Mouse (Mus musculus) testis, adult 2 months (tissue): ENCODE results near the gene Zfp655. TPM values are rescaled to one million over a fixed set of nuclear protein-coding genes. Genes with fewer than 3 reads are reported as not detected.

ENCODE experiments used
- H3K27ac ChIP-seq: fragments of 200-500 bp; 2 replicates; pipeline ENCODE4 v1.5.1; 2012; ENCODE audit warnings: low read depth, low read length; ENCODE audit not compliant: control insufficient read depth, insufficient read depth
- H3K27me3 ChIP-seq: fragments of 200-500 bp; 2 replicates; pipeline ENCODE4 v1.6.1; 2012; ENCODE audit warnings: mild to moderate bottlenecking, low read length, moderate library complexity; ENCODE audit not compliant: control insufficient read depth, insufficient read depth
- H3K36me3 ChIP-seq: fragments of 200-500 bp; 2 replicates; pipeline ENCODE4 v1.6.1; 2012; ENCODE audit warnings: mild to moderate bottlenecking, low read length; ENCODE audit not compliant: control insufficient read depth, insufficient read depth
- H3K4me1 ChIP-seq: fragments of 200-500 bp; 2 replicates; pipeline ENCODE4 v1.6.1; 2012; ENCODE audit warnings: low read length; ENCODE audit not compliant: control insufficient read depth, insufficient read depth
- H3K4me3 ChIP-seq: fragments of 200-500 bp; 2 replicates; pipeline ENCODE4 v1.5.1; 2012; ENCODE audit warnings: low read depth, mild to moderate bottlenecking, low read length, moderate library complexity, mixed read lengths; ENCODE audit not compliant: control insufficient read depth
- CTCF ChIP-seq: fragments of 200-500 bp; IDR thresholded peaks from 2 replicates; pipeline ENCODE4 v1.5.1; 2012; ENCODE audit warnings: low read depth, mild to moderate bottlenecking, inconsistent platforms, low read length, moderate library complexity; ENCODE audit not compliant: control insufficient read depth, insufficient read depth, insufficient replicate concordance
- POLR2A ChIP-seq: fragments of 200-500 bp; IDR thresholded peaks from 2 replicates; pipeline ENCODE4 v1.6.1; 2012; ENCODE audit warnings: low read depth, mild to moderate bottlenecking, inconsistent platforms, low read length, moderate library complexity; ENCODE audit not compliant: control insufficient read depth
- polyA plus RNA-seq: library from polyadenylated mRNA; depleted of rRNA; stranded (reverse); fragments of >200 nt; gene quantifications from 2 replicates; pipeline ENCODE4 v1.2.3, GENCODE M21; 2012; rRNA removed

Gene Zfp655
- 5.9 and 7.4 TPM in 2 replicates for polyA plus RNA-seq

GRCm38 (mm10) chr5:145231367-145231871 is at the start of gene Zfp655:
Gene Zfp655, plus strand, starts transcription at chr5:145231715.
- no peaks in the 10 kb centered on the region; the same call in none of the 2 replicates for H3K36me3 ChIP-seq
- peaks cover 3% of the 10 kb centered on the region for H3K4me1 ChIP-seq
- peak within 1 kb of the TSS; percentile 92 for H3K27ac ChIP-seq
- peak within 1 kb of the TSS; percentile 96 for H3K4me3 ChIP-seq
- 0 out of 2 replicates have a peak, but pooled peaks have one; percentile 7 for TF ChIP-seq CTCF
- TF ChIP-seq POLR2A, result peak; percentile 94
- no peaks in the 10 kb centered on the region for H3K27me3 ChIP-seq

DNA sequence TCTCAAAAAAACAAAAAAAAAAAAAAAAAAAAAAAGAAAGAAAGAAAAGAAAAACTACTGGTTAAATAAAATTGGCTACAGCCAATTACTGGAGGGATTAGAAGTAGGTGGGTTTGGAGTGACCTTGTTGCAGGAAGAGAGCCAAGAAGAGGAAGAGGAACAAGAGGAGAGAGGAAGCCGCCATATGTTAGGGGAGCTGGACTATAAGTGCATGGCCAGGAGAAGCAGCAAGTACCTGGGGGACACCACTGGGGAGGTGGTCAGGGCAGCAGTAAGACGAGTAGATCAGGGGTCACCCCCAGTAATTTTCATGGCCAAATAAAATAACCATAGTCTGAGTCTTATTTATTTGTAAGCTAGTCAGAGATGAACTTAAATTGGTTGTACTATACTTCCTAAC is 46.3 kb upstream of the Zfp655 start:
- no peak overlapping the region for H3K4me3 ChIP-seq
- peaks cover 1% of the 10 kb centered on the region; the same call in 1 of the 2 replicates for H3K4me1 ChIP-seq
- H3K27ac ChIP-seq, result no peak overlapping the region
- no peaks in the 10 kb centered on the region for H3K27me3 ChIP-seq
- peaks cover 1% of the 10 kb centered on the region for H3K36me3 ChIP-seq
- no peak for TF ChIP-seq CTCF
- TF ChIP-seq POLR2A, result no peak

GRCm38 (mm10) chr5:145189416-145189815 is 42.1 kb upstream of the Zfp655 start:
- H3K4me1 ChIP-seq, result peaks cover 8% of the 10 kb centered on the region; the same call in 1 of the 2 replicates
- no peak for TF ChIP-seq CTCF
- no peak for TF ChIP-seq POLR2A
- no peaks in the 10 kb centered on the region for H3K36me3 ChIP-seq
- H3K27ac ChIP-seq, result no peak overlapping the region
- no peaks in the 10 kb centered on the region for H3K27me3 ChIP-seq
- no peak overlapping the region for H3K4me3 ChIP-seq

DNA sequence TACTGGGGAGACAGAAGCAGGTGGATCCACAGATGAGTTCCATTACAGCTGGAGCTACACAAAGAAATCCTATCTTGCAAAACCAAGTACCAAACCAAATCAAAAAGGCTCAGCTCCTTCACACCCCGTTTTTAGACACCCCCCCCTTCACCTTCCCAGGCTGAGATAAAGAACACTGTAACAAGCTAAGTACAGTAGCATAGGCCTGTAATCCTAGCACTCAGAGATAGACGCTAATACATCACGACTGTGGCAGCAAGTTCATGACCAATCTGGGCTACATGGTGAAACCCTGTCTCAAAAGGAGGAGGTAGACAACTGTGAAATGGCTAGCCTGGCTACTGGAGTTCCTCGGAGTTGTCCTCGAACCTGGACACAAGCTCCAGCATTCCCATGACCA is 41.1 kb upstream of the Zfp655 start:
- Histone ChIP-seq H3K27ac (no peak overlapping the region), H3K27me3 (no peaks in the 10 kb centered on the region), H3K36me3 (no peaks in the 10 kb centered on the region), H3K4me1 (peaks cover 8% of the 10 kb centered on the region; the same call in 1 of the 2 replicates), H3K4me3 (peak overlapping the region; percentile 92; the same call in 1 of the 2 replicates)
- TF ChIP-seq POLR2A, result no peak
- no peak for TF ChIP-seq CTCF

- Histone ChIP-seq H3K36me3 (peaks cover 1% of the 10 kb centered on the region; the same call in 1 of the 2 replicates), H3K4me3 (peak overlapping the region; percentile 92)
- TF ChIP-seq POLR2A, result peak; percentile 81
- no peak for TF ChIP-seq CTCF
Observed at GRCm38 (mm10) chr5:145190875-145191798, 40.4 kb upstream of the Zfp655 start.

DNA sequence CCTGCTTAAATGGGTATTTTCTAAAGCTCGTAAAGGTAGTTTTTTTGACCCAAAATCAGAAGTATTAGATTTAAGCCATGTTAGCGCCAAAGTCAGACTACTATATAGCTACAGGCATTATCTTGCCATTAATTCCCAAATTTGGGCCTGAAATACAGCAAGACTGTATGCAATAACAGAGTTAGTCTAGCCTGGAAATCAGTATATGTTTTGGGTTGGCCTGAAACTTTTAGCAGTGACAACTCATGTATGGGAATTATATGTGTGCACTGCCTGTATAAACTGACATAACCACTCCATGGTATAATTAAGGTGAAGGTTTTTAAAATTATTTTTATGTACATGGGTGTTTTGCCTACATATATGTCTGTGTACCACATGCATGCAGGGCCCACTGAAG is 39.6 kb upstream of the Zfp655 start, which contains the start of gene Atp5j2:
TSS of gene Atp5j2 (minus strand) at position 101 of the 400 bp plus-strand sequence.
- Histone ChIP-seq H3K36me3 (peaks cover 1% of the 10 kb centered on the region; the same call in 1 of the 2 replicates), H3K4me1 (peaks cover 8% of the 10 kb centered on the region; the same call in 1 of the 2 replicates), H3K27me3 (no peaks in the 10 kb centered on the region), H3K27ac (peak within 1 kb of the TSS; percentile 74), H3K4me3 (peak within 1 kb of the TSS; percentile 92)
- no peak for TF ChIP-seq CTCF

More at GRCm38 (mm10) chr5:145190875-145191798, 40.4 kb upstream of the Zfp655 start:
- Histone ChIP-seq H3K27me3 (no peaks in the 10 kb centered on the region), H3K27ac (peak overlapping the region; percentile 74), H3K4me1 (peaks cover 8% of the 10 kb centered on the region; the same call in 1 of the 2 replicates)

GRCm38 (mm10) chr5:145200387-145200786 is 31.1 kb upstream of the Zfp655 start:
- Histone ChIP-seq H3K4me3 (no peak overlapping the region), H3K36me3 (peaks cover 1% of the 10 kb centered on the region; the same call in 1 of the 2 replicates), H3K27me3 (no peaks in the 10 kb centered on the region), H3K4me1 (peaks cover 9% of the 10 kb centered on the region), H3K27ac (no peak overlapping the region)
- TF ChIP-seq CTCF (no peak), POLR2A (no peak)
